Mouse (Mus musculus) left cerebral cortex, adult 8-10 months (tissue): Measurements from ENCODE around the gene Sec22a. TPM values are rescaled to one million over a fixed set of nuclear protein-coding genes. Genes with fewer than 3 reads are reported as not detected.

ENCODE experiments used
- total RNA-seq, 4 experiments: library from RNA; stranded (reverse); gene quantifications; 2 replicates each; pipeline ENCODE4 v1.2.4; 2022

Sec22a gene
- total RNA-seq, 4 experiments from 2014 or later = 14.0 to 19.6 (median 17.7) TPM

Other genes with a start within 250 kb of the Sec22a start
- gene Adcy5, start 209.0 kb downstream of the Sec22a start, total RNA-seq = 100 to 1,000 TPM; 198 to 240 (median 222) TPM
- gene Pdia5, start 127.0 kb upstream of the Sec22a start, total RNA-seq = 1 to 10 TPM; 2.9 to 5.8 (median 4.3) TPM
- gene Sema5b, start 177.2 kb upstream of the Sec22a start, total RNA-seq = 10 to 100 TPM; 15.2 to 20.7 (median 16.1) TPM